Mouse (Mus musculus): ENCODE data around the gene Bpifa1.
"Not testable (repeated sequence)": the region's sequence is repeated elsewhere in the genome, so short reads cannot be mapped to it uniquely, and the experiment has no call there.

Gene Bpifa1

GRCm38 (mm10) chr2:154142580-154142979 lies at the start of gene Bpifa1:
Gene Bpifa1, plus strand, starts transcription at chr2:154142880.
- in situ Hi-C loops (cut with MboI), result no loop called here

- in situ Hi-C loops (cut with MboI), result no loop called here
These were observed 44.9 kb upstream of the Bpifa1 start for GRCm38 (mm10) chr2:154097734-154098133.

GRCm38 (mm10) chr2:154117381-154117780 lies 25.3 kb upstream of the Bpifa1 start:
- in situ Hi-C loops (cut with MboI), result no loop called here

GRCm38 (mm10) chr2:154130120-154130519 lies 12.6 kb upstream of the Bpifa1 start, which contains the start of gene Bpifa3:
Gene Bpifa3, plus strand, starts transcription at chr2:154130336.
- in situ Hi-C loops (cut with MboI), result no loop called here

- in situ Hi-C loops (cut with MboI), result no loop called here
These were observed 1.1 kb downstream of the Bpifa1 start for GRCm38 (mm10) chr2:154143735-154144134.

- in situ Hi-C loops (cut with MboI), result no loop called here
These were observed 4.8 kb downstream of the Bpifa1 start for GRCm38 (mm10) chr2:154147496-154147895.

- in situ Hi-C loops (cut with MboI), result no loop called here
These were observed 15.8 kb downstream of the Bpifa1 start for GRCm38 (mm10) chr2:154158433-154158832.

GRCm38 (mm10) chr2:154162307-154162706 lies 19.6 kb downstream of the Bpifa1 start, which contains the start of gene Bpifa5:
Gene Bpifa5, plus strand, starts transcription at chr2:154162607.
- in situ Hi-C loops (cut with MboI), result no loop called here

- in situ Hi-C loops (cut with MboI), result no loop called here
These were observed 20.6 kb downstream of the Bpifa1 start for GRCm38 (mm10) chr2:154163306-154163705.

- in situ Hi-C loops (cut with MboI), result no loop called here
These were observed 26.5 kb downstream of the Bpifa1 start for GRCm38 (mm10) chr2:154169172-154169571.

- in situ Hi-C loops (cut with MboI), result no loop called here
These were observed 28.9 kb downstream of the Bpifa1 start for GRCm38 (mm10) chr2:154171621-154172020.

GRCm38 (mm10) chr2:154173313-154173712 lies 30.6 kb downstream of the Bpifa1 start:
- in situ Hi-C loops (cut with MboI), result no loop called here

GRCm38 (mm10) chr2:154181900-154182299 lies 39.2 kb downstream of the Bpifa1 start:
- in situ Hi-C loops (cut with MboI), result not testable (repeated sequence)

GRCm38 (mm10) chr2:154183061-154183460 lies 40.4 kb downstream of the Bpifa1 start:
- in situ Hi-C loops (cut with MboI), result not testable (repeated sequence)

- in situ Hi-C loops (cut with MboI), result no loop called here
These were observed 42.6 kb downstream of the Bpifa1 start for GRCm38 (mm10) chr2:154185319-154185718.

- in situ Hi-C loops (cut with MboI), result no loop called here
These were observed 43.1 kb downstream of the Bpifa1 start for GRCm38 (mm10) chr2:154185748-154186147.

- in situ Hi-C loops (cut with MboI), result no loop called here
These were observed 44.8 kb downstream of the Bpifa1 start for GRCm38 (mm10) chr2:154187468-154187867.

- in situ Hi-C loops (cut with MboI), result no loop called here
These were observed 47.3 kb downstream of the Bpifa1 start for GRCm38 (mm10) chr2:154189877-154190434.

- in situ Hi-C loops (cut with MboI), result no loop called here
These were observed 48.0 kb downstream of the Bpifa1 start, which contains the start of gene Bpifb1 for GRCm38 (mm10) chr2:154190546-154191258. Gene Bpifb1, plus strand, starts transcription at chr2:154190818.

GRCm38 (mm10) chr2:154192141-154192540 lies 49.5 kb downstream of the Bpifa1 start:
- in situ Hi-C loops (cut with MboI), result no loop called here

GRCm38 (mm10) chr2:154193071-154193470 lies 50.4 kb downstream of the Bpifa1 start:
- in situ Hi-C loops (cut with MboI), result no loop called here

GRCm38 (mm10) chr2:154193994-154194504 lies 51.4 kb downstream of the Bpifa1 start:
- in situ Hi-C loops (cut with MboI), result no loop called here

GRCm38 (mm10) chr2:154197036-154197435 lies 54.4 kb downstream of the Bpifa1 start:
- in situ Hi-C loops (cut with MboI), result no loop called here

Measured in mature B cell (primary cell).